Mouse (Mus musculus) lung, adult 2 months (tissue): Measurements from ENCODE around the gene Fzd4.

ENCODE experiments used
- CTCF ChIP-seq: fragments of 200-500 bp; IDR thresholded peaks from 2 replicates; pipeline ENCODE4 v1.5.1; 2011; ENCODE audit warnings: mild to moderate bottlenecking, low read length, control low read depth; ENCODE audit not compliant: insufficient read depth
- POLR2A ChIP-seq: fragments of 200-500 bp; IDR thresholded peaks from 2 replicates; pipeline ENCODE4 v1.6.1; 2011; ENCODE audit warnings: low read depth, mild to moderate bottlenecking, control low read depth, low read length, borderline replicate concordance; ENCODE audit errors: extremely low read depth

GRCm38 (mm10) chr7:89423194-89423593 is 19.0 kb downstream of the Fzd4 start:
- TF ChIP-seq POLR2A (no peak), CTCF (no peak)
